Mouse (Mus musculus): ENCODE data around the gene Gm6370.
"Not testable (repeated sequence)": the region's sequence is repeated elsewhere in the genome, so short reads cannot be mapped to it uniquely, and the experiment has no call there.

Gene Gm6370

GRCm38 (mm10) chr5:146491063-146491462 is at the start of gene Gm6370:
Gene Gm6370, plus strand, starts transcription at chr5:146491363.
- DNase-seq (ENCODE audit: low spot score): not testable (repeated sequence)

GRCm38 (mm10) chr5:146442767-146443166 is 48.4 kb upstream of the Gm6370 start:
- DNase-seq (ENCODE audit: low spot score): no peak

GRCm38 (mm10) chr5:146446633-146447032 is 44.5 kb upstream of the Gm6370 start:
- no peak for DNase-seq (ENCODE audit: low spot score)

- DNase-seq (ENCODE audit: low spot score): no peak
Measured at GRCm38 (mm10) chr5:146451592-146452254, 39.4 kb upstream of the Gm6370 start.

GRCm38 (mm10) chr5:146453556-146453955 is 37.6 kb upstream of the Gm6370 start:
- no peak for DNase-seq (ENCODE audit: low spot score)

- DNase-seq (ENCODE audit: low spot score): no peak
Measured at GRCm38 (mm10) chr5:146461612-146462011, 29.6 kb upstream of the Gm6370 start.

GRCm38 (mm10) chr5:146466663-146467062 is 24.5 kb upstream of the Gm6370 start:
- DNase-seq (ENCODE audit: low spot score): no peak

GRCm38 (mm10) chr5:146468311-146468710 is 22.9 kb upstream of the Gm6370 start:
- DNase-seq (ENCODE audit: low spot score): no peak

- DNase-seq (ENCODE audit: low spot score): no peak
Measured at GRCm38 (mm10) chr5:146470821-146471220, 20.3 kb upstream of the Gm6370 start.

GRCm38 (mm10) chr5:146471311-146471710 is 19.9 kb upstream of the Gm6370 start:
- no peak for DNase-seq (ENCODE audit: low spot score)

- DNase-seq (ENCODE audit: low spot score): no peak
Measured at GRCm38 (mm10) chr5:146471821-146472220, 19.3 kb upstream of the Gm6370 start.

- not testable (repeated sequence) for DNase-seq (ENCODE audit: low spot score)
Measured at GRCm38 (mm10) chr5:146479564-146479963, 11.6 kb upstream of the Gm6370 start.

GRCm38 (mm10) chr5:146481665-146482064 is 9.5 kb upstream of the Gm6370 start, which contains the start of gene Gm6408:
Gene Gm6408, plus strand, starts transcription at chr5:146481965.
- not testable (repeated sequence) for DNase-seq (ENCODE audit: low spot score)

- peak; percentile 9 for DNase-seq (ENCODE audit: low spot score)
Measured at GRCm38 (mm10) chr5:146488959-146489358, 2.2 kb upstream of the Gm6370 start.

GRCm38 (mm10) chr5:146502099-146502498 is 10.9 kb downstream of the Gm6370 start, which contains the start of gene 4930449I24Rik:
Gene 4930449I24Rik, plus strand, starts transcription at chr5:146502399.
- DNase-seq (ENCODE audit: low spot score): not testable (repeated sequence)

- DNase-seq (ENCODE audit: low spot score): not testable (repeated sequence)
Measured at GRCm38 (mm10) chr5:146513823-146514222, 22.7 kb downstream of the Gm6370 start, which contains the start of gene Gm3402. Gene Gm3402, plus strand, starts transcription at chr5:146514123.

- not testable (repeated sequence) for DNase-seq (ENCODE audit: low spot score)
Measured at GRCm38 (mm10) chr5:146525501-146525900, 34.3 kb downstream of the Gm6370 start, which contains the start of gene Gm3404. Gene Gm3404, plus strand, starts transcription at chr5:146525801.

- DNase-seq (ENCODE audit: low spot score): not testable (repeated sequence)
Measured at GRCm38 (mm10) chr5:146537347-146537746, 46.2 kb downstream of the Gm6370 start, which contains the start of gene Gm3409. Gene Gm3409, plus strand, starts transcription at chr5:146537647.

Data from urinary bladder, postnatal 25 days (tissue).